ENCODE assay signal across 17 mouse cellular contexts in genomic region chr13:26959534-26960100, GRCm38 (mm10).
A peak's percentile ranks its signal among the peaks of the same experiment; 100 is the strongest.
DNase-seq lines count a peak whose midpoint lies in the region; ATAC-seq and TF ChIP-seq lines count a peak whose summit lies in the region.
"Had no signal": no experiment of that assay in that cellular context is flagged by ENCODE, and none has a peak within 500 bp of the region (broad histone marks: within the 10 kb centered on the region; RNA-seq: fewer than 3 reads in every experiment).

No protein-coding gene starts in this region.

- H3K36me3 ChIP-seq in hindbrain, embryonic 16.5 days (ENCODE audit: control insufficient read depth, insufficient read depth, low read length): no peaks in the 10 kb centered on the region
- no peaks in the 10 kb centered on the region for H3K36me3 ChIP-seq in hindbrain, embryonic 11.5 days (ENCODE audit: control insufficient read depth, insufficient read depth, low read length)
- no peaks in the 10 kb centered on the region for H3K36me3 ChIP-seq in midbrain, postnatal 0 days (ENCODE audit: insufficient read depth, low read length)
- H3K36me3 ChIP-seq in midbrain, embryonic 16.5 days (ENCODE audit: control insufficient read depth, insufficient read depth, low read length): no peaks in the 10 kb centered on the region
- H3K36me3 ChIP-seq in limb, embryonic 14.5 days (ENCODE audit: control insufficient read depth, insufficient read depth, low read length): no peaks in the 10 kb centered on the region
- no peaks in the 10 kb centered on the region for H3K36me3 ChIP-seq in kidney, embryonic 16.5 days (ENCODE audit: insufficient read depth, low read length)
- H3K36me3 ChIP-seq: forebrain, embryonic 15.5 days; heart, embryonic 10.5 days had no signal

- H3K9me3 ChIP-seq in hindbrain, embryonic 16.5 days (ENCODE audit: control insufficient read depth, low read length): no peaks in the 10 kb centered on the region
- no peaks in the 10 kb centered on the region for H3K9me3 ChIP-seq in hindbrain, embryonic 11.5 days (ENCODE audit: control insufficient read depth, low read length)
- no peaks in the 10 kb centered on the region for H3K9me3 ChIP-seq in midbrain, postnatal 0 days (ENCODE audit: low read length)
- no peaks in the 10 kb centered on the region for H3K9me3 ChIP-seq in midbrain, embryonic 16.5 days (replicated peaks; ENCODE audit: control insufficient read depth, low read length, poor library complexity, severe bottlenecking)
- no peaks in the 10 kb centered on the region for H3K9me3 ChIP-seq in limb, embryonic 14.5 days (ENCODE audit: control insufficient read depth, low read length)
- no peaks in the 10 kb centered on the region for H3K9me3 ChIP-seq in kidney, embryonic 16.5 days (ENCODE audit: low read length)
- H3K9me3 ChIP-seq: forebrain, embryonic 15.5 days; heart, embryonic 10.5 days had no signal

- H3K4me2 ChIP-seq in hindbrain, embryonic 16.5 days (ENCODE audit: low read length): no peak overlapping the region
- H3K4me2 ChIP-seq in hindbrain, embryonic 11.5 days (replicated peaks; ENCODE audit: low read depth, low read length): no peak overlapping the region
- no peak overlapping the region for H3K4me2 ChIP-seq in midbrain, postnatal 0 days (ENCODE audit: low read depth, low read length, poor library complexity, severe bottlenecking)
- no peak overlapping the region for H3K4me2 ChIP-seq in midbrain, embryonic 16.5 days (ENCODE audit: low read length)
- no peak overlapping the region for H3K4me2 ChIP-seq in limb, embryonic 14.5 days (replicated peaks; ENCODE audit: low read depth, low read length, severe bottlenecking)
- H3K4me2 ChIP-seq in kidney, embryonic 16.5 days (replicated peaks; ENCODE audit: low read depth, low read length): no peak overlapping the region
- H3K4me2 ChIP-seq: forebrain, embryonic 15.5 days had no signal

- TF ChIP-seq POLR2A in limb, embryonic 14.5 days (IDR thresholded peaks at IDR 0.05; ENCODE audit: borderline replicate concordance, extremely low read depth, insufficient read depth, insufficient read length): no peak

- H3K4me1 ChIP-seq in hindbrain, embryonic 16.5 days (ENCODE audit: control insufficient read depth, insufficient read depth, low read depth, low read length): no peaks in the 10 kb centered on the region
- H3K4me1 ChIP-seq in hindbrain, embryonic 11.5 days (replicated peaks; ENCODE audit: control insufficient read depth, insufficient read depth, low read length): no peaks in the 10 kb centered on the region
- H3K4me1 ChIP-seq in midbrain, postnatal 0 days (ENCODE audit: insufficient read depth, low read length): no peaks in the 10 kb centered on the region
- H3K4me1 ChIP-seq in midbrain, embryonic 16.5 days (ENCODE audit: control insufficient read depth, insufficient read depth, low read length): no peaks in the 10 kb centered on the region
- H3K4me1 ChIP-seq in limb, embryonic 14.5 days (ENCODE audit: control insufficient read depth, insufficient read depth, low read length): no peaks in the 10 kb centered on the region
- no peaks in the 10 kb centered on the region for H3K4me1 ChIP-seq in kidney, embryonic 16.5 days (ENCODE audit: insufficient read depth, low read length)
- H3K4me1 ChIP-seq: forebrain, embryonic 15.5 days; heart, embryonic 10.5 days had no signal

- no peak for DNase-seq in hindbrain, embryonic 11.5 days (ENCODE audit: low spot score)
- DNase-seq in midbrain, postnatal 0 days (ENCODE audit: low spot score): peak; percentile 26
- DNase-seq in limb, embryonic 14.5 days (ENCODE audit: low spot score): peak; percentile 57
- DNase-seq: adrenal gland, adult 2 months; adrenal gland, postnatal 25 days; cerebellum, adult 2 months; cerebellum, postnatal 10 days; gastrocnemius, postnatal 10 days; heart, adult 18-20 months; heart, postnatal 10 days; heart, postnatal 4 days had no signal

- H3K27me3 ChIP-seq in hindbrain, embryonic 16.5 days (replicated peaks; ENCODE audit: control insufficient read depth, insufficient read depth, low read length): no peaks in the 10 kb centered on the region
- no peaks in the 10 kb centered on the region for H3K27me3 ChIP-seq in hindbrain, embryonic 11.5 days (ENCODE audit: control insufficient read depth, insufficient read depth, low read length)
- H3K27me3 ChIP-seq in midbrain, postnatal 0 days (ENCODE audit: insufficient read depth, low read length): no peaks in the 10 kb centered on the region
- H3K27me3 ChIP-seq in midbrain, embryonic 16.5 days (ENCODE audit: control insufficient read depth, insufficient read depth, low read depth, low read length): no peaks in the 10 kb centered on the region
- H3K27me3 ChIP-seq in limb, embryonic 14.5 days (ENCODE audit: control insufficient read depth, insufficient read depth, low read length): no peaks in the 10 kb centered on the region
- H3K27me3 ChIP-seq in kidney, embryonic 16.5 days (ENCODE audit: insufficient read depth, low read length): no peaks in the 10 kb centered on the region
- H3K27me3 ChIP-seq: CH12.LX; forebrain, embryonic 15.5 days had no signal

- ATAC-seq in hindbrain, embryonic 16.5 days: peak; percentile 70; the same call in 1 of the 2 replicates
- no peak for ATAC-seq in hindbrain, embryonic 11.5 days (ENCODE audit: low FRiP score)
- ATAC-seq in midbrain, postnatal 0 days (ENCODE audit: low FRiP score): no peak
- no peak for ATAC-seq in midbrain, embryonic 16.5 days
- ATAC-seq in limb, embryonic 14.5 days (ENCODE audit: low FRiP score, low read depth): peak; percentile 71
- no peak for ATAC-seq in kidney, embryonic 16.5 days (ENCODE audit: low FRiP score, low TSS enrichment)
- ATAC-seq: forebrain, embryonic 15.5 days had no signal

- H3K4me3 ChIP-seq in hindbrain, embryonic 16.5 days (ENCODE audit: low read length): no peak overlapping the region
- H3K4me3 ChIP-seq in hindbrain, embryonic 11.5 days (ENCODE audit: low read depth, low read length): no peak overlapping the region
- H3K4me3 ChIP-seq in midbrain, postnatal 0 days (ENCODE audit: low read depth, low read length): no peak overlapping the region
- no peak overlapping the region for H3K4me3 ChIP-seq in midbrain, embryonic 16.5 days (ENCODE audit: low read depth, low read length)
- H3K4me3 ChIP-seq in limb, embryonic 14.5 days (replicated peaks; ENCODE audit: low read length): no peak overlapping the region
- H3K4me3 ChIP-seq in kidney, embryonic 16.5 days (ENCODE audit: low read length): no peak overlapping the region
- H3K4me3 ChIP-seq: forebrain, embryonic 15.5 days; heart, embryonic 10.5 days had no signal

- no peak overlapping the region for H3K27ac ChIP-seq in hindbrain, embryonic 16.5 days (ENCODE audit: low read depth, low read length)
- no peak overlapping the region for H3K27ac ChIP-seq in hindbrain, embryonic 11.5 days (ENCODE audit: low read depth, low read length)
- H3K27ac ChIP-seq in midbrain, postnatal 0 days (ENCODE audit: low read depth, low read length): no peak overlapping the region
- no peak overlapping the region for H3K27ac ChIP-seq in midbrain, embryonic 16.5 days (ENCODE audit: low read length)
- H3K27ac ChIP-seq in limb, embryonic 14.5 days (replicated peaks; ENCODE audit: low read depth, low read length): no peak overlapping the region
- H3K27ac ChIP-seq in kidney, embryonic 16.5 days (ENCODE audit: low read length): no peak overlapping the region
- H3K27ac ChIP-seq: forebrain, embryonic 15.5 days; heart, embryonic 10.5 days had no signal

- WGBS in hindbrain, embryonic 16.5 days: 57% methylated on average over 4 of the region's 4 CpGs
- 88% methylated on average over 4 of the region's 4 CpGs for WGBS in hindbrain, embryonic 11.5 days
- 74% methylated on average over 4 of the region's 4 CpGs for WGBS in midbrain, postnatal 0 days
- 76% methylated on average over 4 of the region's 4 CpGs for WGBS in midbrain, embryonic 16.5 days
- 56% methylated on average over 4 of the region's 4 CpGs for WGBS in limb, embryonic 14.5 days
- 66% methylated on average over 4 of the region's 4 CpGs for WGBS in kidney, embryonic 16.5 days

- TF ChIP-seq CTCF in midbrain, postnatal 0 days (IDR thresholded peaks at IDR 0.05): no peak

- H3K9ac ChIP-seq in hindbrain, embryonic 16.5 days (ENCODE audit: low read depth, low read length): no peak overlapping the region
- H3K9ac ChIP-seq in hindbrain, embryonic 11.5 days (ENCODE audit: low read depth, low read length): no peak overlapping the region
- H3K9ac ChIP-seq in midbrain, postnatal 0 days (replicated peaks; ENCODE audit: low read length, poor library complexity, severe bottlenecking): no peak overlapping the region
- H3K9ac ChIP-seq in midbrain, embryonic 16.5 days (ENCODE audit: low read depth, low read length): no peak overlapping the region
- H3K9ac ChIP-seq in limb, embryonic 14.5 days (ENCODE audit: low read depth, low read length, severe bottlenecking): no peak overlapping the region
- no peak overlapping the region for H3K9ac ChIP-seq in kidney, embryonic 16.5 days (replicated peaks; ENCODE audit: low read length)
- H3K9ac ChIP-seq: forebrain, embryonic 15.5 days had no signal

Comparison
In these comparisons a context has a peak if more than half of its experiments do, and no peak if none do; other contexts are left out.
1. ATAC-seq: peak in hindbrain, embryonic 16.5 days (single experiment) and limb, embryonic 14.5 days (single experiment); none in hindbrain, embryonic 11.5 days (single experiment), midbrain, postnatal 0 days (single experiment), midbrain, embryonic 16.5 days (single experiment) and kidney, embryonic 16.5 days (single experiment).